Comparison of ENCODE assay signal across 9 mouse cellular contexts in genomic region chr11:99243820-99244374, GRCm38 (mm10). TPM values are rescaled to one million over a fixed set of nuclear protein-coding genes. Genes with fewer than 3 reads are reported as not detected.
DNase-seq lines count a peak whose midpoint lies in the region; ATAC-seq and TF ChIP-seq lines count a peak whose summit lies in the region.
"Had no signal": no experiment of that assay in that cellular context is flagged by ENCODE, and none has a peak within 500 bp of the region (broad histone marks: within the 10 kb centered on the region; RNA-seq: fewer than 3 reads in every experiment).

Krt222 (minus strand) TSS chr11:99244085.

- H3K4me2 ChIP-seq in embryonic facial prominence, embryonic 13.5 days: peak within 1 kb of the TSS; percentile 63
- peak within 1 kb of the TSS; percentile 66 for H3K4me2 ChIP-seq in liver, postnatal 0 days (ENCODE audit: low read depth, low read length)
- peak within 1 kb of the TSS; percentile 42 for H3K4me2 ChIP-seq in stomach, embryonic 14.5 days (replicated peaks; ENCODE audit: low read depth, low read length)

- H3K4me1 ChIP-seq in megakaryocyte, embryonic 14.5 days: peaks cover 9% of the 10 kb centered on the region
- peaks cover 7% of the 10 kb centered on the region; the same call in 1 of the 2 replicates for H3K4me1 ChIP-seq in embryonic facial prominence, embryonic 13.5 days
- H3K4me1 ChIP-seq in liver, postnatal 0 days (ENCODE audit: insufficient read depth): peaks cover 7% of the 10 kb centered on the region
- no peaks in the 10 kb centered on the region; the same call in 1 of the 2 replicates for H3K4me1 ChIP-seq in stomach, embryonic 14.5 days (ENCODE audit: control insufficient read depth, insufficient read depth, low read length)

- TF ChIP-seq CTCF in liver, postnatal 0 days (IDR thresholded peaks at IDR 0.05; ENCODE audit: low read depth): no peak

- H3K9me3 ChIP-seq in megakaryocyte, embryonic 14.5 days: no peaks in the 10 kb centered on the region
- H3K9me3 ChIP-seq in embryonic facial prominence, embryonic 13.5 days: no peaks in the 10 kb centered on the region
- no peaks in the 10 kb centered on the region for H3K9me3 ChIP-seq in liver, postnatal 0 days (ENCODE audit: low read length)
- H3K9me3 ChIP-seq in stomach, embryonic 14.5 days (ENCODE audit: control insufficient read depth, low read depth, low read length): no peaks in the 10 kb centered on the region

- TF ChIP-seq EP300 in liver, postnatal 0 days (IDR thresholded peaks at IDR 0.05; ENCODE audit: low read depth): no peak

- no peak for ATAC-seq in megakaryocyte, adult 5-6 weeks (ENCODE audit: poor library complexity, severe bottlenecking)
- ATAC-seq in embryonic facial prominence, embryonic 13.5 days (ENCODE audit: insufficient number of reproducible peaks, insufficient read depth, low FRiP score, low TSS enrichment, low read depth): no peak
- peak; percentile 31; the same call in 1 of the 2 replicates for ATAC-seq in liver, postnatal 0 days
- no peak for ATAC-seq in stomach, embryonic 14.5 days (ENCODE audit: insufficient number of reproducible peaks, insufficient read depth, low FRiP score, low read depth)

- intact Hi-C loops in heart, postnatal 10 days (cut with DNase I): loop anchor here (1.0 kb wide), 1 partner anchor 37 kb away; no protein-coding TSS in a partner anchor

- 6% methylated on average over 17 of the region's 17 CpGs for WGBS in embryonic facial prominence, embryonic 13.5 days
- WGBS in liver, postnatal 0 days (ENCODE audit: insufficient replicate concordance): 12% methylated on average over 17 of the region's 17 CpGs
- WGBS in stomach, embryonic 14.5 days: 5% methylated on average over 17 of the region's 17 CpGs

- H3K9ac ChIP-seq in embryonic facial prominence, embryonic 13.5 days: peak within 1 kb of the TSS; percentile 61
- peak within 1 kb of the TSS; percentile 37 for H3K9ac ChIP-seq in liver, postnatal 0 days (replicated peaks)
- H3K9ac ChIP-seq in stomach, embryonic 14.5 days (replicated peaks; ENCODE audit: low read depth, low read length): 0 out of 2 replicates have a peak within 1 kb of the TSS, but pooled peaks have one; percentile 4

- peak within 1 kb of the TSS; percentile 65 for H3K4me3 ChIP-seq in megakaryocyte, embryonic 14.5 days (replicated peaks)
- H3K4me3 ChIP-seq in embryonic facial prominence, embryonic 13.5 days: peak within 1 kb of the TSS; percentile 35
- peak within 1 kb of the TSS; percentile 30 for H3K4me3 ChIP-seq in liver, postnatal 0 days (ENCODE audit: low read depth, low read length)
- H3K4me3 ChIP-seq in stomach, embryonic 14.5 days (ENCODE audit: low read depth, low read length): peak within 1 kb of the TSS; percentile 18; the same call in 1 of the 2 replicates

- H3K27ac ChIP-seq in embryonic facial prominence, embryonic 13.5 days: no peak within 1 kb of the TSS
- no peak within 1 kb of the TSS for H3K27ac ChIP-seq in liver, postnatal 0 days (ENCODE audit: low read depth)
- H3K27ac ChIP-seq in stomach, embryonic 14.5 days (ENCODE audit: low read length): no peak within 1 kb of the TSS
- H3K27ac ChIP-seq: macrophage had no signal

- peaks cover 14% of the 10 kb centered on the region for H3K27me3 ChIP-seq in megakaryocyte, embryonic 14.5 days (replicated peaks)
- H3K27me3 ChIP-seq in embryonic facial prominence, embryonic 13.5 days: no peaks in the 10 kb centered on the region
- no peaks in the 10 kb centered on the region for H3K27me3 ChIP-seq in liver, postnatal 0 days (ENCODE audit: insufficient read depth, low read length)
- no peaks in the 10 kb centered on the region for H3K27me3 ChIP-seq in stomach, embryonic 14.5 days (ENCODE audit: control insufficient read depth, insufficient read depth, low read length)

- H3K36me3 ChIP-seq in megakaryocyte, embryonic 14.5 days (replicated peaks; ENCODE audit: low read length): no peaks in the 10 kb centered on the region
- no peaks in the 10 kb centered on the region for H3K36me3 ChIP-seq in embryonic facial prominence, embryonic 13.5 days
- no peaks in the 10 kb centered on the region for H3K36me3 ChIP-seq in liver, postnatal 0 days (replicated peaks; ENCODE audit: insufficient read depth, low read length)
- H3K36me3 ChIP-seq in stomach, embryonic 14.5 days (ENCODE audit: control insufficient read depth, insufficient read depth, low read length): no peaks in the 10 kb centered on the region

- peak; percentile 48 to 61 for DNase-seq in heart, postnatal 10 days
- peak; percentile 19 to 29 for DNase-seq in layer of hippocampus, adult 18-20 months (ENCODE audit: low spot score in 2 of 2)
- no peak for DNase-seq in liver, postnatal 0 days
- no peak for DNase-seq in MN1 (ENCODE audit: low spot score)

RNA-seq across cellular contexts. Expression of gene Krt222, which starts in this region (rescaled TPM):
- not detected in 2 replicates for polyA plus RNA-seq in megakaryocyte, embryonic 14.5 days (2012; ENCODE audit: insufficient read depth, low replicate concordance)
- not detected in 2 replicates for total RNA-seq in megakaryocyte, adult 5-6 weeks (2015)
- total RNA-seq in megakaryocyte, adult 5-6 weeks (2017): not detected in 2 replicates
- 0.41 and 0.42 TPM in 2 replicates for polyA plus RNA-seq in embryonic facial prominence, embryonic 13.5 days (2015; fragmentation: Nextera tagmentation; extraction: Ambion mirVana)
- total RNA-seq in heart, postnatal 10 days (2021): 10 to 100 TPM; 12.6 to 18.9 TPM
- total RNA-seq in layer of hippocampus, adult 18-20 months (2021): 10 to 100 TPM; 22.1 to 24.5 TPM
- 0.39 and 0.55 TPM in 2 replicates for polyA plus RNA-seq in liver, postnatal 0 days (2015; fragmentation: Nextera tagmentation; extraction: Ambion mirVana)
- polyA plus RNA-seq in stomach, embryonic 14.5 days (2014; fragmentation: Nextera tagmentation; extraction: Ambion mirVana): 0.18 and 0.68 TPM in 2 replicates
- polyA plus RNA-seq: macrophage had no signal

Comparison
In these comparisons a context has a peak if more than half of its experiments do, and no peak if none do; other contexts are left out.
1. RNA of gene Krt222 (total RNA-seq): 22.1 to 24.5 TPM in layer of hippocampus, adult 18-20 months and 12.6 to 18.9 TPM in heart, postnatal 10 days; not detected in megakaryocyte, adult 5-6 weeks; every median in the first group is over 10 times any median in the second.
2. Peak in ATAC-seq, H3K4me3 ChIP-seq, H3K9ac ChIP-seq and H3K4me2 ChIP-seq in liver, postnatal 0 days; RNA of the gene not detected or under 1 TPM.
3. H3K9ac ChIP-seq: peak in every context shown above with its lines; median percentile 61 in embryonic facial prominence, embryonic 13.5 days; 37 in liver, postnatal 0 days; 4 in stomach, embryonic 14.5 days.
4. DNase-seq: peak in heart, postnatal 10 days (2 of 2) and layer of hippocampus, adult 18-20 months (2 of 2); none in liver, postnatal 0 days (single experiment) and MN1 (single experiment).
5. Peak in every context shown above with its lines, with median percentiles within 50 percentile points of each other: H3K4me3 ChIP-seq and H3K4me2 ChIP-seq.